Mouse (Mus musculus) spleen, adult 2 months (tissue): ENCODE measurements around the gene Ifit3b. TPM values are rescaled to one million over a fixed set of nuclear protein-coding genes. Genes with fewer than 3 reads are reported as not detected.
A peak's percentile ranks its signal among the peaks of the same experiment; 100 is the strongest.
"Not testable (repeated sequence)": the region's sequence is repeated elsewhere in the genome, so short reads cannot be mapped to it uniquely, and the experiment has no call there.

Experiments used
- DNase-seq, 2 experiments: peaks; one replicate each; pipeline versions ENCODE4 v3.0.0 to v3.0.0-alpha.2; 2012 to 2021; ENCODE audit warnings: low spot score in 2 of 2, low read depth in 1 of 2
- H3K27ac ChIP-seq: fragments of 200-500 bp; 2 replicates; pipeline ENCODE4 v1.5.1; 2012; ENCODE audit warnings: low read length, inconsistent platforms; ENCODE audit not compliant: insufficient read depth
- H3K27me3 ChIP-seq: fragments of 200-500 bp; 2 replicates; pipeline ENCODE4 v1.6.1; 2012; ENCODE audit warnings: mild to moderate bottlenecking, moderate library complexity, low read length, inconsistent platforms; ENCODE audit not compliant: control insufficient read depth, insufficient read depth
- H3K36me3 ChIP-seq: fragments of 200-500 bp; 2 replicates; pipeline ENCODE4 v1.6.1; 2012; ENCODE audit warnings: mild to moderate bottlenecking, low read length, inconsistent platforms; ENCODE audit not compliant: control insufficient read depth, insufficient read depth
- H3K4me1 ChIP-seq: fragments of 200-500 bp; 2 replicates; pipeline ENCODE4 v1.6.1; 2011; ENCODE audit warnings: inconsistent platforms; ENCODE audit not compliant: control insufficient read depth, insufficient read depth, insufficient read length
- H3K4me3 ChIP-seq: fragments of 200-500 bp; 2 replicates; pipeline ENCODE4 v1.5.1; 2011; ENCODE audit warnings: mild to moderate bottlenecking, inconsistent platforms; ENCODE audit not compliant: insufficient read depth, insufficient read length; ENCODE audit errors: extremely low read depth
- CTCF ChIP-seq: fragments of 200-500 bp; IDR thresholded peaks from 2 replicates; pipeline ENCODE4 v1.5.1; 2011; ENCODE audit warnings: mild to moderate bottlenecking, inconsistent platforms; ENCODE audit not compliant: insufficient read depth, insufficient read length, insufficient replicate concordance; ENCODE audit errors: extremely low read depth
- POLR2A ChIP-seq: fragments of 200-500 bp; IDR thresholded peaks from 2 replicates; pipeline ENCODE4 v1.6.1; 2011; ENCODE audit warnings: low read depth, low read length, inconsistent platforms
- WGBS: fragments of 180-500 bp; shearing (Covaris S2); methylation state at CpG from one replicate; pipeline ENCODE4 v1.1.7; 2018; 5-methylcytosine and 5-hydroxymethylcytosine counted together
- polyA plus RNA-seq: library from polyadenylated mRNA; depleted of rRNA; stranded (reverse); fragments of >200 nt; gene quantifications from 2 replicates; pipeline ENCODE4 v1.2.3, GENCODE M21; 2012

Ifit3b gene
- polyA plus RNA-seq, 1 experiment: 0.70 TPM

- no peak for TF ChIP-seq CTCF
- no peak for TF ChIP-seq POLR2A
- WGBS: 95% methylated on average over 5 of the region's 5 CpGs
These were observed 34.1 kb upstream of the Ifit3b start for GRCm38 (mm10) chr19:34573650-34574049.

GRCm38 (mm10) chr19:34577121-34577520 is 30.6 kb upstream of the Ifit3b start:
- H3K4me1 ChIP-seq: no peaks in the 10 kb centered on the region
- TF ChIP-seq POLR2A (no peak), CTCF (no peak)
- H3K27me3 ChIP-seq: no peaks in the 10 kb centered on the region
- WGBS: 94% methylated on average over 1 of the region's 1 CpGs
- no peak overlapping the region for H3K27ac ChIP-seq
- DNase-seq: no peak
- peaks cover 8% of the 10 kb centered on the region; the same call in 1 of the 2 replicates for H3K36me3 ChIP-seq
- no peak overlapping the region for H3K4me3 ChIP-seq

More at GRCm38 (mm10) chr19:34573650-34574049, 34.1 kb upstream of the Ifit3b start:
- H3K27me3 ChIP-seq: no peaks in the 10 kb centered on the region
- H3K4me3 ChIP-seq: no peak overlapping the region
- no peak overlapping the region for H3K27ac ChIP-seq
- H3K36me3 ChIP-seq: peaks cover 8% of the 10 kb centered on the region; the same call in 1 of the 2 replicates
- H3K4me1 ChIP-seq: peaks cover 10% of the 10 kb centered on the region
- no peak for DNase-seq

- H3K36me3 ChIP-seq, H3K4me1 ChIP-seq, DNase-seq, H3K4me3 ChIP-seq, H3K27me3 ChIP-seq: not testable (repeated sequence)
- 68% methylated on average over 2 of the region's 2 CpGs for WGBS
- H3K27ac ChIP-seq: peak overlapping the region; percentile 57; the same call in 1 of the 2 replicates
These were observed 25.1 kb upstream of the Ifit3b start for GRCm38 (mm10) chr19:34582696-34583095.

- Histone ChIP-seq H3K4me3 (peak within 1 kb of the TSS; percentile 7), H3K27ac (peak within 1 kb of the TSS; percentile 57; the same call in 1 of the 2 replicates)
- WGBS: 2% methylated on average over 2 of the region's 2 CpGs
- H3K36me3 ChIP-seq, H3K27me3 ChIP-seq, H3K4me1 ChIP-seq, DNase-seq: not testable (repeated sequence)
These were observed 24.5 kb upstream of the Ifit3b start, which contains the start of gene Ifit3 for GRCm38 (mm10) chr19:34583126-34583766. Gene Ifit3 (plus strand): TSS chr19:34583531.

- H3K4me1 ChIP-seq, H3K27me3 ChIP-seq, H3K36me3 ChIP-seq, H3K4me3 ChIP-seq, DNase-seq, H3K27ac ChIP-seq: not testable (repeated sequence)
- WGBS: 68% methylated on average over 5 of the region's 5 CpGs
These were observed 21.9 kb upstream of the Ifit3b start for GRCm38 (mm10) chr19:34585740-34586458.

- WGBS: 64% methylated on average over 8 of the region's 12 CpGs
- not testable (repeated sequence) for H3K4me3 ChIP-seq, H3K4me1 ChIP-seq, H3K36me3 ChIP-seq, H3K27me3 ChIP-seq, DNase-seq
- peak overlapping the region; percentile 57; the same call in 1 of the 2 replicates for H3K27ac ChIP-seq
These were observed 19.7 kb upstream of the Ifit3b start for GRCm38 (mm10) chr19:34587898-34588692.

- TF ChIP-seq CTCF: no peak
- Histone ChIP-seq H3K27ac (no peak overlapping the region), H3K36me3 (no peaks in the 10 kb centered on the region), H3K4me3 (no peak overlapping the region), H3K27me3 (no peaks in the 10 kb centered on the region), H3K4me1 (peaks cover 5% of the 10 kb centered on the region; the same call in 1 of the 2 replicates)
- no peak for DNase-seq
These were observed 18.8 kb upstream of the Ifit3b start for GRCm38 (mm10) chr19:34588959-34589358.
